Mouse (Mus musculus) kidney, adult 2 months (tissue): Measurements from ENCODE around the gene Zdhhc17. TPM values are rescaled to one million over a fixed set of nuclear protein-coding genes. Genes with fewer than 3 reads are reported as not detected.

Experiments
- DNase-seq: peaks from one replicate; pipeline ENCODE4 v3.0.0; 2021
- H3K27ac ChIP-seq: fragments of 200-500 bp; 2 replicates; pipeline ENCODE4 v1.5.1; 2012; ENCODE audit warnings: low read depth, low read length, control low read depth, inconsistent platforms; ENCODE audit not compliant: insufficient read depth
- H3K27me3 ChIP-seq: fragments of 200-500 bp; replicated peaks from 2 replicates; pipeline ENCODE4 v1.6.1; 2012; ENCODE audit warnings: mild to moderate bottlenecking, moderate library complexity, low read length, inconsistent platforms; ENCODE audit not compliant: control insufficient read depth, insufficient read depth
- H3K36me3 ChIP-seq: fragments of 200-500 bp; 2 replicates; pipeline ENCODE4 v1.6.1; 2012; ENCODE audit warnings: mild to moderate bottlenecking, moderate library complexity, low read length, inconsistent platforms; ENCODE audit not compliant: control insufficient read depth, insufficient read depth
- H3K4me1 ChIP-seq: fragments of 200-500 bp; 2 replicates; pipeline ENCODE4 v1.6.1; 2011; ENCODE audit warnings: low read length; ENCODE audit not compliant: control insufficient read depth, insufficient read depth
- H3K4me3 ChIP-seq: fragments of 200-500 bp; 2 replicates; pipeline ENCODE4 v1.5.1; 2011; ENCODE audit warnings: mild to moderate bottlenecking, low read depth, low read length, control low read depth; ENCODE audit not compliant: insufficient read depth
- CTCF ChIP-seq: fragments of 200-500 bp; conservative IDR thresholded peaks from 2 replicates; pipeline ENCODE4 v1.5.1; 2011; ENCODE audit warnings: low read depth, mild to moderate bottlenecking, control low read depth, low read length, moderate library complexity, mixed read lengths; ENCODE audit not compliant: insufficient read depth, insufficient read length
- POLR2A ChIP-seq: fragments of 200-500 bp; IDR thresholded peaks from one replicate; pipeline ENCODE4 v1.6.1; 2011; ENCODE audit warnings: low read depth, low read length, control low read depth
- WGBS: fragments of 180-500 bp; shearing (Covaris S2); methylation state at CpG from one replicate; pipeline ENCODE4 v1.1.7; 2018; 5-methylcytosine and 5-hydroxymethylcytosine counted together
- polyA plus RNA-seq: library from polyadenylated mRNA; depleted of rRNA; stranded (reverse); fragments of >200 nt; gene quantifications from 2 replicates; pipeline ENCODE4 v1.2.3, GENCODE M21; 2012

The Zdhhc17 gene
- polyA plus RNA-seq, 1 experiment: 16.5 TPM

GRCm38 (mm10) chr10:111005611-111006488 lies 4.1 kb downstream of the Zdhhc17 start:
- Histone ChIP-seq H3K4me3 (no peak overlapping the region), H3K4me1 (peaks cover 3% of the 10 kb centered on the region; the same call in 1 of the 2 replicates), H3K36me3 (no peaks in the 10 kb centered on the region), H3K27me3 (no peaks in the 10 kb centered on the region), H3K27ac (no peak overlapping the region)
- no peak for DNase-seq
- no peak for TF ChIP-seq CTCF
- TF ChIP-seq POLR2A: no peak
- 64% methylated on average over 14 of the region's 14 CpGs for WGBS

- WGBS: 87% methylated on average over 6 of the region's 6 CpGs
- Histone ChIP-seq H3K27me3 (no peaks in the 10 kb centered on the region), H3K4me3 (no peak overlapping the region), H3K36me3 (no peaks in the 10 kb centered on the region), H3K27ac (no peak overlapping the region), H3K4me1 (peaks cover 3% of the 10 kb centered on the region; the same call in 1 of the 2 replicates)
- TF ChIP-seq POLR2A (no peak), CTCF (no peak)
- no peak for DNase-seq
Measured at GRCm38 (mm10) chr10:111004220-111004619, 5.7 kb downstream of the Zdhhc17 start.

- DNase-seq: no peak
- H3K27ac ChIP-seq: no peak overlapping the region
- peaks cover 9% of the 10 kb centered on the region; the same call in 1 of the 2 replicates for H3K4me1 ChIP-seq
- TF ChIP-seq CTCF (no peak), POLR2A (no peak)
- 56% methylated on average over 5 of the region's 5 CpGs for WGBS
- H3K27me3 ChIP-seq: no peaks in the 10 kb centered on the region
- no peaks in the 10 kb centered on the region for H3K36me3 ChIP-seq
- no peak overlapping the region for H3K4me3 ChIP-seq
Measured at GRCm38 (mm10) chr10:110999201-110999600, 10.7 kb downstream of the Zdhhc17 start.

- no peak overlapping the region for H3K27ac ChIP-seq
- no peak overlapping the region for H3K4me3 ChIP-seq
- H3K4me1 ChIP-seq: peaks cover 16% of the 10 kb centered on the region
- no peak for DNase-seq
- no peaks in the 10 kb centered on the region for H3K27me3 ChIP-seq
- WGBS: 50% methylated on average over 6 of the region's 6 CpGs
- H3K36me3 ChIP-seq: no peaks in the 10 kb centered on the region
- no peak for TF ChIP-seq POLR2A
- TF ChIP-seq CTCF: no peak
Measured at GRCm38 (mm10) chr10:110997180-110997579, 12.8 kb downstream of the Zdhhc17 start.

GRCm38 (mm10) chr10:110994761-110995160 lies 15.2 kb downstream of the Zdhhc17 start:
- WGBS: 42% methylated on average over 5 of the region's 5 CpGs
- Histone ChIP-seq H3K4me1 (peaks cover 26% of the 10 kb centered on the region), H3K36me3 (no peaks in the 10 kb centered on the region), H3K27ac (peak overlapping the region; percentile 2; the same call in 1 of the 2 replicates), H3K4me3 (no peak overlapping the region), H3K27me3 (no peaks in the 10 kb centered on the region)
- no peak for TF ChIP-seq CTCF
- TF ChIP-seq POLR2A: no peak
- peak; percentile 43 for DNase-seq

GRCm38 (mm10) chr10:110993249-110993648 lies 16.7 kb downstream of the Zdhhc17 start:
- 43% methylated on average over 5 of the region's 5 CpGs for WGBS
- Histone ChIP-seq H3K36me3 (no peaks in the 10 kb centered on the region), H3K27me3 (no peaks in the 10 kb centered on the region), H3K4me1 (peaks cover 28% of the 10 kb centered on the region), H3K4me3 (no peak overlapping the region), H3K27ac (no peak overlapping the region)
- peak; percentile 44 for DNase-seq
- TF ChIP-seq CTCF (no peak), POLR2A (no peak)

- Histone ChIP-seq H3K27me3 (no peaks in the 10 kb centered on the region), H3K27ac (peak overlapping the region; percentile 45), H3K4me1 (peaks cover 28% of the 10 kb centered on the region), H3K36me3 (no peaks in the 10 kb centered on the region), H3K4me3 (no peak overlapping the region)
- peak; percentile 70 for DNase-seq
- 6% methylated on average over 9 of the region's 9 CpGs for WGBS
- TF ChIP-seq POLR2A (no peak), CTCF (no peak)
Measured at GRCm38 (mm10) chr10:110992047-110992431, 17.9 kb downstream of the Zdhhc17 start.
